Mouse (Mus musculus): ENCODE data around the gene Rhov. TPM values are rescaled to one million over a fixed set of nuclear protein-coding genes. Genes with fewer than 3 reads are reported as not detected.

Gene Rhov
- total and polyA plus RNA-seq, 2 experiments from 2014 or later, result 28.4 to 32.6 TPM

- no peak for TF ChIP-seq CTCF (IDR thresholded peaks at IDR 0.05; ENCODE audit: low read depth)
- Histone ChIP-seq H3K4me2 (ENCODE audit: low read depth, low read length) (no peak overlapping the region), H3K9me3 (ENCODE audit: low read length) (no peaks in the 10 kb centered on the region), H3K4me1 (ENCODE audit: insufficient read depth, low read length) (peaks cover 10% of the 10 kb centered on the region; the same call in 1 of the 2 replicates), H3K27ac (no peak overlapping the region), H3K9ac (replicated peaks; ENCODE audit: low read length) (no peak overlapping the region), H3K27me3 (ENCODE audit: insufficient read depth, low read length) (no peaks in the 10 kb centered on the region), H3K36me3 (ENCODE audit: insufficient read depth, low read length) (peaks cover 31% of the 10 kb centered on the region), H3K4me3 (ENCODE audit: low read length) (no peak overlapping the region)
- ATAC-seq (no peak), DNase-seq (ENCODE audit: low spot score) (no peak)
- 91% methylated on average over 17 of the region's 17 CpGs for WGBS
Observed at GRCm38 (mm10) chr2:119292852-119293251, 21.8 kb upstream of the Rhov start.

GRCm38 (mm10) chr2:119292281-119292680, 21.2 kb upstream of the Rhov start:
- H3K27me3 ChIP-seq (ENCODE audit: insufficient read depth, low read length), result no peaks in the 10 kb centered on the region
- 96% methylated on average over 5 of the region's 5 CpGs for WGBS
- H3K27ac ChIP-seq, result no peak overlapping the region
- peaks cover 10% of the 10 kb centered on the region; the same call in 1 of the 2 replicates for H3K4me1 ChIP-seq (ENCODE audit: insufficient read depth, low read length)
- H3K9me3 ChIP-seq (ENCODE audit: low read length), result no peaks in the 10 kb centered on the region
- no peak for TF ChIP-seq CTCF (IDR thresholded peaks at IDR 0.05; ENCODE audit: low read depth)
- no peak overlapping the region for H3K4me2 ChIP-seq (ENCODE audit: low read depth, low read length)
- no peak for DNase-seq (ENCODE audit: low spot score)
- no peak overlapping the region for H3K9ac ChIP-seq (replicated peaks; ENCODE audit: low read length)
- ATAC-seq, result no peak
- H3K4me3 ChIP-seq (ENCODE audit: low read length), result no peak overlapping the region
- peaks cover 25% of the 10 kb centered on the region for H3K36me3 ChIP-seq (ENCODE audit: insufficient read depth, low read length)

GRCm38 (mm10) chr2:119289014-119289416, 17.9 kb upstream of the Rhov start:
- peak overlapping the region; percentile 77 for H3K9ac ChIP-seq (replicated peaks; ENCODE audit: low read length)
- H3K9me3 ChIP-seq (ENCODE audit: low read length), result no peaks in the 10 kb centered on the region
- ATAC-seq, result peak; percentile 13; the same call in 1 of the 2 replicates
- peaks cover 11% of the 10 kb centered on the region for H3K36me3 ChIP-seq (ENCODE audit: insufficient read depth, low read length)
- H3K4me3 ChIP-seq (ENCODE audit: low read length), result peak overlapping the region; percentile 71
- H3K4me2 ChIP-seq (ENCODE audit: low read depth, low read length), result peak overlapping the region; percentile 88
- no peak for TF ChIP-seq CTCF (IDR thresholded peaks at IDR 0.05; ENCODE audit: low read depth)
- peak; percentile 11 for DNase-seq (ENCODE audit: low spot score)
- peaks cover 10% of the 10 kb centered on the region; the same call in 1 of the 2 replicates for H3K4me1 ChIP-seq (ENCODE audit: insufficient read depth, low read length)
- WGBS, result 3% methylated on average over 11 of the region's 11 CpGs
- H3K27ac ChIP-seq, result peak overlapping the region; percentile 57
- H3K27me3 ChIP-seq (ENCODE audit: insufficient read depth, low read length), result no peaks in the 10 kb centered on the region

- Histone ChIP-seq H3K4me3 (ENCODE audit: low read length) (peak within 1 kb of the TSS; percentile 71), H3K4me1 (ENCODE audit: insufficient read depth, low read length) (peaks cover 10% of the 10 kb centered on the region; the same call in 1 of the 2 replicates), H3K9me3 (ENCODE audit: low read length) (no peaks in the 10 kb centered on the region), H3K9ac (replicated peaks; ENCODE audit: low read length) (peak within 1 kb of the TSS; percentile 77), H3K36me3 (ENCODE audit: insufficient read depth, low read length) (peaks cover 6% of the 10 kb centered on the region), H3K27ac (peak within 1 kb of the TSS; percentile 57), H3K27me3 (ENCODE audit: insufficient read depth, low read length) (no peaks in the 10 kb centered on the region), H3K4me2 (ENCODE audit: low read depth, low read length) (peak within 1 kb of the TSS; percentile 88)
- 1% methylated on average over 31 of the region's 31 CpGs for WGBS
- DNase-seq (ENCODE audit: low spot score) (peak; percentile 99), ATAC-seq (peak; percentile 96)
- peak; percentile 100 for TF ChIP-seq CTCF (IDR thresholded peaks at IDR 0.05; ENCODE audit: low read depth)
Observed at GRCm38 (mm10) chr2:119288270-119288882, 17.3 kb upstream of the Rhov start, which contains the start of gene Vps18. TSS of gene Vps18 (plus strand) at chr2:119288740.

- DNase-seq (ENCODE audit: low spot score) (no peak), ATAC-seq (no peak)
- no peak overlapping the region for H3K4me2 ChIP-seq (ENCODE audit: low read depth, low read length)
- no peaks in the 10 kb centered on the region for H3K27me3 ChIP-seq (ENCODE audit: insufficient read depth, low read length)
- peaks cover 10% of the 10 kb centered on the region; the same call in 1 of the 2 replicates for H3K4me1 ChIP-seq (ENCODE audit: insufficient read depth, low read length)
- TF ChIP-seq CTCF (IDR thresholded peaks at IDR 0.05; ENCODE audit: low read depth), result no peak
- H3K27ac ChIP-seq, result no peak overlapping the region
- H3K9ac ChIP-seq (replicated peaks; ENCODE audit: low read length), result no peak overlapping the region
- no peak overlapping the region for H3K4me3 ChIP-seq (ENCODE audit: low read length)
- no peaks in the 10 kb centered on the region for H3K9me3 ChIP-seq (ENCODE audit: low read length)
- WGBS, result 90% methylated on average over 5 of the region's 5 CpGs
- peaks cover 4% of the 10 kb centered on the region; the same call in 1 of the 2 replicates for H3K36me3 ChIP-seq (ENCODE audit: insufficient read depth, low read length)
Observed at GRCm38 (mm10) chr2:119287372-119287771, 16.3 kb upstream of the Rhov start.

GRCm38 (mm10) chr2:119281899-119282565, 11.0 kb upstream of the Rhov start:
- H3K9me3 ChIP-seq (ENCODE audit: low read length), result no peaks in the 10 kb centered on the region
- no peaks in the 10 kb centered on the region for H3K27me3 ChIP-seq (ENCODE audit: insufficient read depth, low read length)
- no peaks in the 10 kb centered on the region for H3K36me3 ChIP-seq (ENCODE audit: insufficient read depth, low read length)
- TF ChIP-seq CTCF (IDR thresholded peaks at IDR 0.05; ENCODE audit: low read depth), result no peak
- WGBS, result 86% methylated on average over 7 of the region's 7 CpGs
- H3K27ac ChIP-seq, result no peak overlapping the region
- no peak overlapping the region for H3K4me2 ChIP-seq (ENCODE audit: low read depth, low read length)
- DNase-seq (ENCODE audit: low spot score), result no peak
- no peaks in the 10 kb centered on the region for H3K4me1 ChIP-seq (ENCODE audit: insufficient read depth, low read length)
- ATAC-seq, result no peak
- no peak overlapping the region for H3K4me3 ChIP-seq (ENCODE audit: low read length)
- H3K9ac ChIP-seq (replicated peaks; ENCODE audit: low read length), result no peak overlapping the region

All from hindbrain, postnatal 0 days (tissue).